Mouse (Mus musculus) skeletal muscle tissue, adult 2 months (tissue): ENCODE results near the gene Dctpp1.

Experiments
- DNase-seq: peaks from one replicate; pipeline ENCODE4 v3.0.0-alpha.2; 2012; ENCODE audit warnings: low read depth, low spot score

Gene Dctpp1

GRCm38 (mm10) chr7:127231826-127232621 is 28.5 kb downstream of the Dctpp1 start:
- no peak for DNase-seq

GRCm38 (mm10) chr7:127231376-127231775 is 29.1 kb downstream of the Dctpp1 start:
- DNase-seq, result no peak

GRCm38 (mm10) chr7:127228615-127229303 is 31.8 kb downstream of the Dctpp1 start:
- peak; percentile 60 for DNase-seq

GRCm38 (mm10) chr7:127225147-127225995 is 35.1 kb downstream of the Dctpp1 start:
- no peak for DNase-seq

GRCm38 (mm10) chr7:127224616-127225015 is 35.9 kb downstream of the Dctpp1 start:
- DNase-seq, result no peak

- DNase-seq, result no peak
Observed at GRCm38 (mm10) chr7:127223515-127224478, 36.7 kb downstream of the Dctpp1 start.

- no peak for DNase-seq
Observed at GRCm38 (mm10) chr7:127223106-127223505, 37.4 kb downstream of the Dctpp1 start.

- no peak for DNase-seq
Observed at GRCm38 (mm10) chr7:127220440-127220839, 40.1 kb downstream of the Dctpp1 start.

- no peak for DNase-seq
Observed at GRCm38 (mm10) chr7:127218670-127219069, 41.8 kb downstream of the Dctpp1 start.

- DNase-seq, result no peak
Observed at GRCm38 (mm10) chr7:127217901-127218642, 42.4 kb downstream of the Dctpp1 start.

- DNase-seq, result no peak
Observed at GRCm38 (mm10) chr7:127217475-127217874, 43.0 kb downstream of the Dctpp1 start.

GRCm38 (mm10) chr7:127216307-127216706 is 44.2 kb downstream of the Dctpp1 start:
- no peak for DNase-seq

GRCm38 (mm10) chr7:127214981-127215871 is 45.3 kb downstream of the Dctpp1 start:
- peak; percentile 85 for DNase-seq

- peak; percentile 53 for DNase-seq
Observed at GRCm38 (mm10) chr7:127214521-127214920, 46.0 kb downstream of the Dctpp1 start.

GRCm38 (mm10) chr7:127213930-127214329 is 46.6 kb downstream of the Dctpp1 start:
- DNase-seq, result no peak

GRCm38 (mm10) chr7:127213485-127213884 is 47.0 kb downstream of the Dctpp1 start:
- no peak for DNase-seq

GRCm38 (mm10) chr7:127212432-127213250 is 47.9 kb downstream of the Dctpp1 start:
- DNase-seq, result peak; percentile 86
